8 mouse cellular contexts compared by ENCODE assay signal in genomic region chr15:98609331-98610130, GRCm38 (mm10). TPM values are rescaled to one million over a fixed set of nuclear protein-coding genes. Genes with fewer than 3 reads are reported as not detected.
DNase-seq lines count a peak whose midpoint lies in the region; ATAC-seq lines count a peak whose summit lies in the region.

Adcy6 (minus strand) TSS chr15:98610076.

- intact Hi-C loops in left cerebral cortex, postnatal 10 days (cut with DNase I): no loop called here

- H3K27me3 ChIP-seq in megakaryocyte, embryonic 14.5 days (replicated peaks): peaks cover 52% of the 10 kb centered on the region

- H3K4me1 ChIP-seq in megakaryocyte, embryonic 14.5 days: peaks cover 61% of the 10 kb centered on the region

- H3K4me3 ChIP-seq in megakaryocyte, embryonic 14.5 days (replicated peaks): peak within 1 kb of the TSS; percentile 96

- no peak for ATAC-seq in inflammation-experienced regulatory T-cells, adult 6 months

- peaks cover 6% of the 10 kb centered on the region for H3K36me3 ChIP-seq in megakaryocyte, embryonic 14.5 days (replicated peaks; ENCODE audit: low read length)

- peak; percentile 88 for DNase-seq in adrenal gland, postnatal 10 days
- DNase-seq in embryo, embryonic 11.5 days (ENCODE audit: low read depth, low spot score): peak; percentile 74
- DNase-seq in gastrocnemius, postnatal 25 days: peak; percentile 80
- DNase-seq in induced T-regulatory cell, adult 2 months (ENCODE audit: low read depth): peak; percentile 47
- DNase-seq in left cerebral cortex, postnatal 10 days (ENCODE audit: extremely low spot score in 1 of 2, low spot score in 2 of 2): peak; percentile 72 to 93
- DNase-seq in right cerebral cortex, postnatal 14 days: peak; percentile 82

- no peaks in the 10 kb centered on the region for H3K9me3 ChIP-seq in megakaryocyte, embryonic 14.5 days

RNA-seq across cellular contexts. Expression of gene Adcy6, which starts in this region (rescaled TPM):
- 100 to 1,000 TPM in 1 of 2 experiments, 10 to 100 TPM in 1; 83.5 to 101 TPM for total RNA-seq in adrenal gland, postnatal 10 days (2021)
- total RNA-seq in gastrocnemius, postnatal 25 days (2021): 10 to 100 TPM; 19.0 to 32.3 TPM
- 10 to 100 TPM; 37.1 to 38.1 TPM for total RNA-seq in left cerebral cortex, postnatal 10 days (2021)
- polyA plus RNA-seq in megakaryocyte, embryonic 14.5 days (2012; ENCODE audit: insufficient read depth, low replicate concordance): 2.1 and 9.3 TPM in 2 replicates
- polyA plus RNA-seq in inflammation-experienced regulatory T-cells, adult 6 months (2017; shearing (Covaris generic)): under 1 TPM in 2 of 3 experiments, not detected in 1; 0.28 to 0.44 TPM
